Mouse (Mus musculus): ENCODE measurements around the gene Asns. TPM values are rescaled to one million over a fixed set of nuclear protein-coding genes. Genes with fewer than 3 reads are reported as not detected.

Gene Asns
- polyA plus RNA-seq, 1 experiment = 35.1 TPM

DNA sequence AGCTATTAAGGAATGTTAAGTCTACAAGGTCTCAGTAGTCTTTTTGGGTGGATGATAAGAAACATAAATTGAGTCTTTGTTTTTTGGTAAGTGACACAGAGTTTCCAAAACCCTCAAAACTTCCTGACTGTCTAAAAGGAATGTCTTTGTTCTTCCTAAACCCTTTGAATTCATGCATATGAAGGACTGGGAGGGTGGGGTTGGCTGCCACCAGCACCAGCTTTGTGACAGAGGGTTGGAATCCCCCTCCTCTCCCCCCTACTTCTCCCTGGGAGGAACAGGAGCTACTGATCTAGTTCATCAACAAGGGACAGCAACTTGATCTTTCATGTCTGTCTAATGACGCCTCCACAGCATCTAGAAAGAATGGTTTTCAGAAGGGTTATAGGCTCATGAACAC, 13.7 kb upstream of the Asns start:
- no peak for DNase-seq (ENCODE audit: low read depth)
- TF ChIP-seq CTCF (IDR thresholded peaks at IDR 0.05; ENCODE audit: borderline replicate concordance, extremely low read depth, insufficient read depth, insufficient read length) = no peak
- TF ChIP-seq POLR2A (IDR thresholded peaks at IDR 0.05; ENCODE audit: borderline replicate concordance, extremely low read depth, insufficient read depth, insufficient read length, poor library complexity, severe bottlenecking) = no peak

DNA sequence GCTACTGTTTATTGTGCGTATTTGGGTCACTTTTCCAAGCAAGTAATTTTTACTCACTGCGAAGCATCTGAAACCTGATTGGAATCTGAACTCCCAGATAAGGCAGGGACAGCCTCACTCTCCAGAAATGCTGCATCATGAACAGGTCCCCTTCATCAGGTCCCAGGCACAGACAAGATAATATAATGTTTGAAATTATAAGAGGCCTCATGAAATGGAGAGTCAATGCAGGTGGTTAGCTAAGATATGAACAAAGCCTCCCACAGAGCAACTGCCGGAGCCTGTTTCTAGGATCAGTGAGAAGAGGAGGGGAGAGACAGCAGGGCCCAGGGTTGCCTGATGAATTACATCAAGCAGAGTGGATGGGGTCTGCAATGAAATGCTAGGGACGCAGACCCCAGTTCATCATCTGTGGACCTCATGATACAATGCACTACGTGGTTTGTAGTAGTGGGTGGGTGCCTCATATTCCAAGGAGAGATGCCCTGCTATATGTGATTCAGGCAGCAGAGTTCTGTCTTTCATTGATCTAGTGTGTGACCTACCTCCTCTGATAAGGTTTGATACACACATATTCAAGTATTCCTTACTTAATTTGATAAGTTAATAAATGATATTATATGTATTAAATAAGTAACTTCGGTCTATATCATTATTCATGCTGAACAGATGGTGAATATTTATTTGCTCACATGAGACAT, 5.1 kb upstream of the Asns start:
- no peak for DNase-seq (ENCODE audit: low read depth)
- TF ChIP-seq CTCF (IDR thresholded peaks at IDR 0.05; ENCODE audit: borderline replicate concordance, extremely low read depth, insufficient read depth, insufficient read length) (no peak), POLR2A (IDR thresholded peaks at IDR 0.05; ENCODE audit: borderline replicate concordance, extremely low read depth, insufficient read depth, insufficient read length, poor library complexity, severe bottlenecking) (no peak)

DNA sequence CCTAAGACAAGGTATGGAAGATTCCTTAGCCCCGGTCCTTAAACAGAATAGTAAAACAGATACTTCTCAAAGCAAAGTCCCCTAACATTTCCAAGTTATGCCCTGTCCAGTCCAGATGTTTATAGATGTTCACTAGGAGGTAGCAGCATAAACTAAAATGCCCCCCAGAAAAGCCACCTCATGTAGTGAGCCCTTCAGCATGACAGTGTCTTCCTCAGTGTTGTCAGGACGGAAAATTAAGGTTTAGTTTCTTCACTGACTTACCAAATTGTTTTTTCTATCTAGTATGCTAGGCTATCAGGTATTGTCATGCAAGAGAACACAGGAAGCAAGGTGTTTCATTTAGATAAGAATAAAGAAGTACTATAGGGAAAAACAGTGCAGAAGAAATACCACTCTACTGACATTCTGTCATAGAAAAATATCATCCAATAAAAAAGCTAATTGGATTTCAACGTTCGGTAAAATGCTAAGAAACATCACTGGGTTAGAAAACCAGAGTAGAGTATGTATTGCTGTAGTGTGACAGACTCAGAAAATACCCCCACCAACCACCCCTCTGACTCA, 4.1 kb upstream of the Asns start:
- DNase-seq (ENCODE audit: low read depth) = no peak
- no peak for TF ChIP-seq CTCF (IDR thresholded peaks at IDR 0.05; ENCODE audit: borderline replicate concordance, extremely low read depth, insufficient read depth, insufficient read length)
- TF ChIP-seq POLR2A (IDR thresholded peaks at IDR 0.05; ENCODE audit: borderline replicate concordance, extremely low read depth, insufficient read depth, insufficient read length, poor library complexity, severe bottlenecking) = no peak

DNA sequence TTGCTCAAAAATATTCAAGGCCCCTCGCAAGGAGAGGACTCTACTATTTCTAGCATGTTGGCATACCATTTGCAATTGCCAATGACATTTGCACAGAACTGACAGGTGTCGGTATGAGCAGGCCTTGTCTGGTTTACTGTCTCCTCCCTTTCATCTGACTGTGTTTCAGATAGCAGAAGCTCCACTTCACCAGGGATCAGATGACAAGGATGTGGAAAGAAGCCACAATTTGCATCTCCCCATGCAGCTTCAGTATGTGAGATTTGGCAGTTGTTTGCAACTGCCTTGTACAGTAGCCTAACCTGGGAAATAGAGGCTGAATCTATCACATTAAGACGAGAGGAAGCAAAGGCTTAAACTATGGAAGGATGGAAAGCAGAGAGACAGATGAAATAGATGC, 3.6 kb upstream of the Asns start:
- TF ChIP-seq CTCF (IDR thresholded peaks at IDR 0.05; ENCODE audit: borderline replicate concordance, extremely low read depth, insufficient read depth, insufficient read length) = no peak
- TF ChIP-seq POLR2A (IDR thresholded peaks at IDR 0.05; ENCODE audit: borderline replicate concordance, extremely low read depth, insufficient read depth, insufficient read length, poor library complexity, severe bottlenecking) = no peak
- DNase-seq (ENCODE audit: low read depth) = no peak

DNA sequence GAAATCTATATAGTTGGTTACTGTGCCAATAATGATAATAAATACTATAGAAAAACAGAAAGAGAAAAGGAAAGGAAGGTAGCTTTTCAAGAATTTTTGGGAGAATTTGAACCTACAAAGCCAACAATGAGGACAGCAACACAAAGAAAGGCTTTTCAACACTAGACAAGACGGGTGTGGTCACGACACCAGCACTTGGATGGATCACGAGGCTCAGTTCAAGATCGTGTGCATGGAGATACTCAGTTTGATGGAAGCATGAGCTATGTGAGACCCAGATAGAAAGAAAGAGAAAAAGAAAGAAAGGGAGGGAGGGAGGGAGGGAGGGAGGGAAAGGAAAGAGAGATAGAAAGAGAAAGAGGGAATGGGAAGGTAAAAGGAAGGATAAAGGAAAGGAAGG, 2.8 kb upstream of the Asns start:
- DNase-seq (ENCODE audit: low read depth) = no peak
- TF ChIP-seq POLR2A (IDR thresholded peaks at IDR 0.05; ENCODE audit: borderline replicate concordance, extremely low read depth, insufficient read depth, insufficient read length, poor library complexity, severe bottlenecking) = no peak
- no peak for TF ChIP-seq CTCF (IDR thresholded peaks at IDR 0.05; ENCODE audit: borderline replicate concordance, extremely low read depth, insufficient read depth, insufficient read length)

DNA sequence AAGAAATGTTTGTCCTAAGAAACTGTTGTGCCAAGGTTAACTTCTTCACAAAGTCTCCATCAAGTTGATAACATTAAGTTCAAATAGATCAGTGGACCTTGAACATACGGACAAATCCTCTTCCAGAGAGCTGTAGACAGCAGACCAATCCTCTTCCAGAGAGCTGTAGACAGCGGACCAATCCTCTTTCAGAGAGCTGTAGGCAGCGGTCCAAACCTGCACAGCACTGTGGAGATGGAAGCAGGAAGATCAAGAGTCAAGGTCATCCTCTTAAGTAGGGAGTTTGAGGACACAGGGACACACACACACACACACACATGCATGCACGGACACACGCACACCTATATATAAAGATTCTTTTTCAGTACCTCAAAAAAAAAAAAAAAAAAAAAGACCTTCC, 612 bp upstream of the Asns start:
- peak; percentile 15 for DNase-seq (ENCODE audit: low read depth)
- TF ChIP-seq CTCF (IDR thresholded peaks at IDR 0.05; ENCODE audit: borderline replicate concordance, extremely low read depth, insufficient read depth, insufficient read length) = no peak
- TF ChIP-seq POLR2A (IDR thresholded peaks at IDR 0.05; ENCODE audit: borderline replicate concordance, extremely low read depth, insufficient read depth, insufficient read length, poor library complexity, severe bottlenecking) = no peak

DNA sequence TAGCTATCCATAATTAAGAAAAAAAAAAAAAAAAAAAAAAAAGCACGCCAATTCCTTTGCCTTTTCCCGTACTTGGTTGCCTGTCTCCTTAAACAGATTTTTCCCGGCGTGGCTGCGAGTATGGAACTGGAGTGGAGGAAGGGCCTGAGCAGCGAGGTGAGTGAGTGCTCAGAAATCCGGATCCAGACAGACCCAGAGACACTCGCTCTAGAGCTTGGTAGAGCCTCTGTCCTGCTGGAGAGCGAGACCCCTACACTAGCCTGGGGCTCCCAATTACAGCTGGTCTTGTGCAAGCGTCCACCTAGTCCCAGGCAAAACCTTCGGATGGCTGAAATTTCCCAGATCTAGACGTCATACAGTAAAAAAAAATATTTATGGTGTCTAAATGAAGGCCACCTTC, 603 bp downstream of the Asns start:
- no peak for TF ChIP-seq POLR2A (IDR thresholded peaks at IDR 0.05; ENCODE audit: borderline replicate concordance, extremely low read depth, insufficient read depth, insufficient read length, poor library complexity, severe bottlenecking)
- no peak for TF ChIP-seq CTCF (IDR thresholded peaks at IDR 0.05; ENCODE audit: borderline replicate concordance, extremely low read depth, insufficient read depth, insufficient read length)
- DNase-seq (ENCODE audit: low read depth) = peak; percentile 68

DNA sequence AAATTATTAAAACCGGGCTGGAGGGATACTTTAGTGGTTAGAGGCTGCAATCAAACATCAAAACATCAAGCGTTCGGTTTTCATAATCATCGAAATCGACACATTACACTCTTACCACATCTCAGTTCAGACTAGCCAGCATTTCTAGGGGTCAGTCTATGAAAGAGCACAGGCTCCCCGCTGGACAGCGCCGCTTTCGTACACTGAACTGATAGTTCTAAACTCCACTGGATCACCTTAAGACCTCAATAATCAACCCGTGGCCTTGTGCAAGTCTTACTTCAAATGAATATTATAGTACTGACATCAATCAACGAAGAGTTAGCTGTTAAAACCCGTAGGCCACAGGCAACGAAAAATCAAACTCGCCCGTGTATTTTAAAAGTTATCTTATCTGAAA, 1.0 kb downstream of the Asns start:
- no peak for TF ChIP-seq CTCF (IDR thresholded peaks at IDR 0.05; ENCODE audit: borderline replicate concordance, extremely low read depth, insufficient read depth, insufficient read length)
- TF ChIP-seq POLR2A (IDR thresholded peaks at IDR 0.05; ENCODE audit: borderline replicate concordance, extremely low read depth, insufficient read depth, insufficient read length, poor library complexity, severe bottlenecking) = no peak
- peak; percentile 22 for DNase-seq (ENCODE audit: low read depth)

DNA sequence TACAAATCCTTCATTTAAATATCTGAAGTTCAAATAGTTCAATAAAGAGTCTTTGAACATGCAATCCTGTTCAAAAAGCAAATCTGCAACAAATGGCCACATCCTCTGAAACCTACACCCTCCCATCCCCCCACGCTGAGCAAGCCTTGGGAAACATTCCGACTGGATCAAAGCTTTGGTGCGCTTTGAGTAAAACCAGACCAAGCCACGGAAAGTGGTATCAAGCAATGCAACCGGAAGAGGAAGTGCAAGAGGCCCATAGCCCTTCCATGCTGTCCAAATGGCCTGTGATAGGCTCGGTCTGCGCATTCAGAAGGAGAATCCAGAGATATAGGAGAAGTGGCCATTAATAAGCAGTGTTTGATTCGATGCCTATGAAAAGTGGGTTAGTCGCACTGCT, 2.6 kb downstream of the Asns start:
- TF ChIP-seq POLR2A (IDR thresholded peaks at IDR 0.05; ENCODE audit: borderline replicate concordance, extremely low read depth, insufficient read depth, insufficient read length, poor library complexity, severe bottlenecking) (no peak), CTCF (IDR thresholded peaks at IDR 0.05; ENCODE audit: borderline replicate concordance, extremely low read depth, insufficient read depth, insufficient read length) (no peak)
- DNase-seq (ENCODE audit: low read depth) = no peak

DNA sequence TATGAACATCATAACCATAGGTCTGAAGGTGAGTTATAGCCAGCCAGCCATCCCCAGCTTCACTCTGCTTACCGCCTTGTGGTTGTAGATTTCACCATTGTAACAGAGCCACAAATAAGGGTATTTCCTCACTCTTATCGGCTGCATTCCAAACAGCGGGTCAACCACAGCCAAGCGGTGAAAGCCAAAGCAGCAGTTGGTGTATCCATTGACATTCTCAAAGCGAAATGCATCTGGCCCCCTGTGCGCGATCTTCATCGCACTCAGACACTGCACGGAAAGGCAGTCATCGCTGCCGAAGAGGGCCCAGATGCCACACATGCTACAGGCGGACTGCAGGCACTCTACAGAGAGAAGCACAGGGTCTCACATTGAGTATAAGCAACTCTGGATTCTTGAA, 3.9 kb downstream of the Asns start:
- no peak for DNase-seq (ENCODE audit: low read depth)
- TF ChIP-seq CTCF (IDR thresholded peaks at IDR 0.05; ENCODE audit: borderline replicate concordance, extremely low read depth, insufficient read depth, insufficient read length) = no peak

DNA sequence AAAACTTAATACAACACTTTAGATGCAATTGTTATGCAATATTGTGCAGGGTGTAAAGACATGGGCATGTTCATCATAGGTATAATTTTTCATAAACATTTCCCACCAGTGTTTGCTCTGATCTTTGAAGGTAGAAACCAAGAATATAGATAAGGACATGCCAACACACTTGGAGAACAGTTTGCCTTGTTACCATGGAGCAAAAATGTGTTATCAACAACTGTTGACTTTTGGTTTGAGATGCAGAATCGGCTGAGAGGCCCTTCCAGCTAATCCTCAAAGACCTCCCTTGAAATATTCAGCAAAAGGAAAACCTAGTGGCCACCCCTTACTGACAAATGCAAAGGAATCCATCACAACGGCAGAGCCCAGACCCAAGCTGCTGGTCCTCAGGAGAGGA, 7.0 kb downstream of the Asns start:
- TF ChIP-seq CTCF (IDR thresholded peaks at IDR 0.05; ENCODE audit: borderline replicate concordance, extremely low read depth, insufficient read depth, insufficient read length) (no peak), POLR2A (IDR thresholded peaks at IDR 0.05; ENCODE audit: borderline replicate concordance, extremely low read depth, insufficient read depth, insufficient read length, poor library complexity, severe bottlenecking) (no peak)
- DNase-seq (ENCODE audit: low read depth) = no peak

DNA sequence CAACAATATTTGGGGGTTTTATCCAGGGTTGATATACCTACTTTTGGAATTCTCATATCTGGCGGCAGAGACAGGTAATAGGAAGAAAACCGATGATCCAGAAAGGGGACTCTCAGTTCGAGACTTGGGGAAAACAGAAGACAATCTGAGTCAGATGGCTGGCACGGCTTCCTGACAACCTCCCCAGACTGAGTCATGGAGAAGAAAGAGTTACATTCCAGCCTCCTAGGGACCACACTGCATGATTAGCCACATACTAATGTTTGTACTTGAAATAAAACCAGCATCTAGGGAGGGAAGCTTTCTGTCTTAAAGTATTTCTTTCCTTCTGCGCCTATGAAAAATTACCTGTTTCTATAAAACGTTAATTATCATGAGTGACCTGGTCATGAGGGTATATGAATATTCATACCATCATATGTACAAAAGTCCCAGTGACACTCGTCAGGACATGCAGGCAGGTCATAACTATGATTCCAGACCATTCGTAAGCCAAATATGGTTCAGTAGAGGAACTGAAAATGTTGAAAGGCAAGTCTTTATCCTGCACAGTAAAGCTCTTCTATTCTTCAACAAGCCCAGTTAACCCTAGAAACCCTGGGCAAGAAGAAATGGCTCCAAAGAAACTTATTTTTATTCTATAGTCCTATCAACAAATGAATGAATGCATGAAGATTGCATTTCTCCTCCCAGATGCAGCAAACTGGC, 16.7 kb downstream of the Asns start:
- no peak for DNase-seq (ENCODE audit: low read depth)
- TF ChIP-seq CTCF (IDR thresholded peaks at IDR 0.05; ENCODE audit: borderline replicate concordance, extremely low read depth, insufficient read depth, insufficient read length) (no peak), POLR2A (IDR thresholded peaks at IDR 0.05; ENCODE audit: borderline replicate concordance, extremely low read depth, insufficient read depth, insufficient read length, poor library complexity, severe bottlenecking) (no peak)

Data from brain, embryonic 14.5 days (tissue).